Mouse (Mus musculus): Measurements from ENCODE around the gene Fam160b1. TPM values are rescaled to one million over a fixed set of nuclear protein-coding genes. Genes with fewer than 3 reads are reported as not detected.

Fam160b1 gene
- polyA plus RNA-seq, 1 experiment from 2014 or later, result 12.8 TPM

DNA sequence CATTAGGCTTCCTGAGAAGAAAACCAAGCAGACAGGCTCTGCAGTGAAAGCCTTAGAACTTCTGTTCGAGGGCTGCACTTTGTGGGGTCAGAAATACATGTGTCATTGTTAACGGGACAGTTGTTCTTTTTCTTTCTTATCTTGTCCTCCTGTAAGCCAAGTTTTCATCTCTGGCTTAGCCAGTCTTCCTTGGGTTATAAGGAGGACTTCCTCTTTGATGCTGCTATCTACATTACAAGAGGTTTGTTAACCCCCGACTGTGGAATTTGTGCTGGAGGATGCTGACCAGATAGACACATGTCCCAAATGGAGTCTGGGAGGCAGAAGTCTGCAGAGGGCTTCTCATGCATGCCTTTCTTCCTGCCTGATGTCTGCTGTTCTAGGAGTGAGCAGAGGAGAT, 52.7 kb downstream of the Fam160b1 start:
- WGBS, result 60% methylated on average over 3 of the region's 3 CpGs
- Histone ChIP-seq H3K36me3 (no peaks in the 10 kb centered on the region), H3K9me3 (no peaks in the 10 kb centered on the region), H3K27ac (no peak overlapping the region), H3K4me3 (replicated peaks) (no peak overlapping the region), H3K27me3 (replicated peaks) (no peaks in the 10 kb centered on the region), H3K4me1 (replicated peaks) (peaks cover 16% of the 10 kb centered on the region), H3K4me2 (replicated peaks) (no peak overlapping the region), H3K9ac (no peak overlapping the region)
- no peak for ATAC-seq

DNA sequence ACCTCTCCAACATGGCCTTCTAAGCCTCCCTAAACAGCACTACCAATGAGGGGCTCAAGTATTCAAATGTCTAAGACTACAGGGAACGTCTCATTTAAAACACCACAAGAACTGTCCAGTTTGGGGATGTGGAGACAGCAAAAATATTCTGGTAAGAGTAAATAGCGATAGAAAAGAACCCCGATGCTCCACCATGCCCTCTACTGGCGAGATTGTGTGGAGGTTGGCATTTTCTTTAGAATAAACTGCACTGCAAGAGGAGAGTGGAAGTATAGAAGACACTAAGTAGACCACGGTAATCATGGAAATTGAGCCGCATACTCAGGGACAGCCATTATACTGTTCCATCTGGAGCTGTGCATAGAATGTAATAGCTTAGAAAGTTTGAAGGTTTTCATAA, 53.4 kb downstream of the Fam160b1 start:
- Histone ChIP-seq H3K9me3 (no peaks in the 10 kb centered on the region), H3K4me2 (replicated peaks) (no peak overlapping the region), H3K36me3 (no peaks in the 10 kb centered on the region), H3K9ac (no peak overlapping the region), H3K27me3 (replicated peaks) (no peaks in the 10 kb centered on the region), H3K4me1 (replicated peaks) (peaks cover 16% of the 10 kb centered on the region), H3K27ac (no peak overlapping the region), H3K4me3 (replicated peaks) (no peak overlapping the region)
- WGBS, result 86% methylated on average over 6 of the region's 6 CpGs
- ATAC-seq, result no peak

DNA sequence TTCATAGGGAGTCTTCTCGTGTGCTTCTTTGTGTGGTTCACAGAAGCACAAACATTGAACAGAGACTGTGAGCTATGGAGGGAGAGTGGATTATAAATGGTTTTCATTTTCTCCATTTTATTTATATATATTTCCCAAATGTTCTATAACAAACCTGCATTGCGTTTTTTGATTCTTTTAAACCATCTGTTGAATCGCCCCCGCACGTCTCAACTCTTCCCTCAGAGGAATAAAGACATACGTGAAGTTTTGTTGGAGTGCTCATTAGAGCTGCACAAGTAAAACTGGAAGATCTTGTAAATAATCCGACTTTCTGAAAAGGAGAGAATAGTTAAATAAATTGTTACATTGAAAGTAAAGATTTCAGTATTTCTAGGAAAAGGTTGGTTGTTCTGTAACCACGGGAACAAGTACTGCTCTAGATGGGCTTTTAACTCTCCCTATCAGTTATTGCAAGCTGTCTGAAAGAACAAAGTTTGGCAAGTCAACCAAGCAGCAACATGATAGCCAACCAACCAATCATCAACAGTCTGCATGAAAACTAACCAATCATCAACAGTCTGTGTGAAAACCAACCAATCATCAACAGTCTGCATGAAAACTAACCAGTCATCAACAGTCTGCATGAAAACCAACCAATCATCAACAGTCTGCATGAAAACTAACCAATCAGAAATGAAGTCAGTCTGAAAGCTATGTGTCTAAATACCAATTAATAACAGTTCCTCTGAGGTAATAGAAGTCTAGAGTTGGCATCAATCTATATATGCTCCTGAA, 54.7 kb downstream of the Fam160b1 start:
- 80% methylated on average over 8 of the region's 8 CpGs for WGBS
- Histone ChIP-seq H3K36me3 (no peaks in the 10 kb centered on the region), H3K9ac (no peak overlapping the region), H3K4me1 (replicated peaks) (peaks cover 16% of the 10 kb centered on the region), H3K4me2 (replicated peaks) (no peak overlapping the region), H3K4me3 (replicated peaks) (no peak overlapping the region), H3K27me3 (replicated peaks) (no peaks in the 10 kb centered on the region), H3K9me3 (no peaks in the 10 kb centered on the region), H3K27ac (no peak overlapping the region)
- no peak for ATAC-seq

- ATAC-seq, result peak; percentile 78
- 22% methylated on average over 17 of the region's 17 CpGs for WGBS
- peak overlapping the region; percentile 56 for H3K4me2 ChIP-seq (replicated peaks)
- H3K9ac ChIP-seq, result 0 out of 2 replicates have a peak overlapping the region, but pooled peaks have one; percentile 5
- peaks cover 3% of the 10 kb centered on the region; the same call in 1 of the 2 replicates for H3K4me1 ChIP-seq (replicated peaks)
- H3K27ac ChIP-seq, result no peak overlapping the region
- H3K9me3 ChIP-seq, result no peaks in the 10 kb centered on the region
- H3K36me3 ChIP-seq, result no peaks in the 10 kb centered on the region
- peak overlapping the region; percentile 25 for H3K4me3 ChIP-seq (replicated peaks)
- no peaks in the 10 kb centered on the region for H3K27me3 ChIP-seq (replicated peaks)
These were observed 57.5 kb downstream of the Fam160b1 start for GRCm38 (mm10) chr19:57417800-57418580.

DNA sequence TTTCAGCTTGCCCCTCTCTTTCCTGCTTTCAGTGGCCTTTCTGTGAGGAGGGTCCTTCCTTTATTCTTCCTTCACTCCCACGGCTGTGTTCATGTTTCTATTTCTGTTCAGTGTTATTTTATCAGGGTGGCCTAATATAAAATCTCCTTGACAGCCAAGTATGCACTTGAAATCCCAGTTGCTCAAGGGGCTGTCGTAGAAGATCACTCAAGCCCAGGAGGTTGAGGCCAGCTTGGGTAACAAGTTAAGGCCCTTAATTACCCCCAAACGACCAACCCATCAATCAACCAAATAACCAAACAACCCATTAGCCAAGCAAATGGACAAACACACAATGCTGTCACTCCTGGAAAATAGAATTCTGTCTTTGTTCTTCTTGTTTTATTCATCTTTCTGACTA, 62.9 kb downstream of the Fam160b1 start:
- ATAC-seq, result no peak
- Histone ChIP-seq H3K4me3 (replicated peaks) (no peak overlapping the region), H3K9me3 (no peaks in the 10 kb centered on the region), H3K4me1 (replicated peaks) (no peaks in the 10 kb centered on the region), H3K27me3 (replicated peaks) (no peaks in the 10 kb centered on the region), H3K36me3 (no peaks in the 10 kb centered on the region), H3K4me2 (replicated peaks) (no peak overlapping the region), H3K9ac (no peak overlapping the region), H3K27ac (no peak overlapping the region)
- WGBS, result 39% methylated on average over 3 of the region's 3 CpGs

DNA sequence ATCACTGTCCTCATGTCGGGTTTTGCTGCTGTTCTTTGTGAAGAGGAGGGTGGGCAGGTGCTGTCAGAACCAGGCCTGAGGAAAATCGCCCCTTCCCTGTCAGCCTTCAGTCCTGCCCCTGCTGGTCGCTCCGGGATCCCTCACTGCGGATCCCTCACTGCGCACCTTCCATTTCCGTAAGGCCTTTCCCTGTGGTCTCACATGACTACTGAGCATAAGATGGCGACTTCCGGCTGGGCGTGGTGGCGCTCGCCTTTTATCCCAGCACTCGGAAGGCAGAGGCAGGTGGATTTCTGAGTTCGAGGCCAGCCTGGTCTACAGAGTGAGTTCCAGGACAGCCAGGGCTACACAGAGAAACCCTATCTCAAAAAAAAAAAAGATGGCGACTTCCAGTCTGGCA, 64.8 kb downstream of the Fam160b1 start:
- Histone ChIP-seq H3K36me3 (no peaks in the 10 kb centered on the region), H3K4me2 (replicated peaks) (no peak overlapping the region), H3K27ac (no peak overlapping the region), H3K4me3 (replicated peaks) (no peak overlapping the region), H3K4me1 (replicated peaks) (no peaks in the 10 kb centered on the region), H3K27me3 (replicated peaks) (no peaks in the 10 kb centered on the region), H3K9ac (no peak overlapping the region), H3K9me3 (no peaks in the 10 kb centered on the region)
- no peak for ATAC-seq
- WGBS, result 94% methylated on average over 15 of the region's 15 CpGs

DNA sequence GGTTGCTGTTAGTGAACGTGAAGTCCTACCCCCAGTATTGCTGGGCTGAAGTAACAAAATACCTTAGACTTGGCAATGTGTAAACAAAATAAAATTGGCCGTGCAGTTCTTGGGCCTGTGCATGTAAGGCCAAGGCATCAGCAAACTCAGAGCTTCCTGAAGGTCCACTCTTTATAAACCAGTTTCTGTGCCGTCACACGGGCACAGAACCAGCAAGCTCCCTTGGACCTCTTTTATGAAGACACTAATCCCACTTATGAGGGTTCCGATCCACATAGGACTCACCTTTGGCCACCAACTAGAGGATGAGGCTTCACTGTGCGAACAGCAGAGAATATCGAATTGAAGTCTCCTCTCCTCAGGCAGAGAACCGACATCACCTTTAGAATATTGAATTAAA, 66.4 kb downstream of the Fam160b1 start:
- H3K36me3 ChIP-seq, result no peaks in the 10 kb centered on the region

DNA sequence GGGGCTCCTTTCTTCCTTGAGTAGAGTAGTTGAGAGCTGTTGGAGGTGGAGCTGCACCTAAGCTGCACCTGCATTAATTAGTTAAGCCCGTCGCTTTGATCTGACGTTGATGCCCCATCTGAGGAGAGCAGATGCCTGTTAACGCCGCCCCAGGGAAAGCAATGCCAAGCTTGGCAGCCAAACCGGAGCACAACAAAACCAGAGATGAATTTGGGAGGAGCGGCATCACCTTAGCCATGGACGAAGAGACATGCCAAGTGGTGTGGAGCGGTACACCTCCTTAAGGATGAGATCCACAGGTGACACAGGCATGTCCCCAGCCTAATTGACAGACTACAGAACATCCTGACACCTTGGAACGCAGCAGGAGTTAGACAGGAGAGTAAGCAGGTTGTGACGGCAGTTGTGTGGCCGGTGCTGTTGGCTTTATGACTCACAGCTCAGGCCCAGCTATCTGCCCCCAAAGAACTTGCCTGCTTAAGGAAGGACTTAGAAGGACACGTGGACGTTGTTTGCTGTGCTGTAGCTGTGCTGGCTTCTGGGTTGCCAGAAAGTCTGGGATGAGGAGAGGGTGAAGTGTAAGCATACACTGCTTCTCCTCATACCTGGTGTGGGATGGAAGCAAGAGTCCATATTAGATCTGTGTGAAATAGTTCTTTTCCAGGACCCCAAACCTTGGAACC, 67.4 kb downstream of the Fam160b1 start:
- no peak overlapping the region for H3K4me3 ChIP-seq (replicated peaks)
- H3K36me3 ChIP-seq, result no peaks in the 10 kb centered on the region
- no peaks in the 10 kb centered on the region for H3K9me3 ChIP-seq
- ATAC-seq, result no peak
- H3K4me2 ChIP-seq (replicated peaks), result no peak overlapping the region
- no peak overlapping the region for H3K27ac ChIP-seq
- no peaks in the 10 kb centered on the region for H3K4me1 ChIP-seq (replicated peaks)
- H3K9ac ChIP-seq, result no peak overlapping the region
- no peaks in the 10 kb centered on the region for H3K27me3 ChIP-seq (replicated peaks)
- WGBS, result 78% methylated on average over 14 of the region's 14 CpGs

More for the DNA sequence above, 66.4 kb downstream of the Fam160b1 start:
- no peak overlapping the region for H3K9ac ChIP-seq
- H3K4me1 ChIP-seq (replicated peaks), result no peaks in the 10 kb centered on the region
- no peak overlapping the region for H3K4me2 ChIP-seq (replicated peaks)
- H3K9me3 ChIP-seq, result no peaks in the 10 kb centered on the region
- no peak overlapping the region for H3K4me3 ChIP-seq (replicated peaks)
- WGBS, result 85% methylated on average over 8 of the region's 8 CpGs
- ATAC-seq, result no peak
- H3K27ac ChIP-seq, result no peak overlapping the region
- H3K27me3 ChIP-seq (replicated peaks), result no peaks in the 10 kb centered on the region

GRCm38 (mm10) chr19:57428641-57429040, 68.2 kb downstream of the Fam160b1 start:
- Histone ChIP-seq H3K9me3 (no peaks in the 10 kb centered on the region), H3K9ac (no peak overlapping the region), H3K36me3 (no peaks in the 10 kb centered on the region), H3K27me3 (replicated peaks) (no peaks in the 10 kb centered on the region), H3K27ac (no peak overlapping the region), H3K4me2 (replicated peaks) (no peak overlapping the region), H3K4me3 (replicated peaks) (no peak overlapping the region), H3K4me1 (replicated peaks) (no peaks in the 10 kb centered on the region)
- no peak for ATAC-seq
- 88% methylated on average over 3 of the region's 3 CpGs for WGBS

DNA sequence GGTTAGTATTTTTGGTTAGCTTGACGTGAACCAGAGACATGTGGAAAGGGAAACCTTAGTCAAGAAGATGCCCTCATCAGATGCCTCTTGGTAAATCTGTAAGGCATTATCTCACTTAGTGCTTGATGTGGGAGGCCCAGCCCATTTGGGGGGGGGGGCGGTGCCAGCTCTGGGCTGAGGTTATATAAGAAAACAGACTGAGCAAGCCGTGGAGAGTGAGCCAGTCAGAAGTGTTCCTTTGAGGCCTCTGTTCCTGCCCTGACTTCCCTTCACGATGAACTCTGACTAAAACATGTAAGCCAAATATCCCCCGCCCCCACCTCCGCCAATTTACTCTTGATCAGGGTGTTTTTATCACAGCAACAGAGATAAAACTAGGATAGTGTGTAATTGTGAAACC, 69.4 kb downstream of the Fam160b1 start:
- ATAC-seq, result no peak
- H3K27ac ChIP-seq, result no peak overlapping the region
- H3K4me2 ChIP-seq (replicated peaks), result no peak overlapping the region
- H3K4me3 ChIP-seq (replicated peaks), result no peak overlapping the region
- H3K4me1 ChIP-seq (replicated peaks), result no peaks in the 10 kb centered on the region
- no peak overlapping the region for H3K9ac ChIP-seq
- no peaks in the 10 kb centered on the region for H3K27me3 ChIP-seq (replicated peaks)
- no peaks in the 10 kb centered on the region for H3K9me3 ChIP-seq
- 60% methylated on average over 6 of the region's 6 CpGs for WGBS
- no peaks in the 10 kb centered on the region for H3K36me3 ChIP-seq

DNA sequence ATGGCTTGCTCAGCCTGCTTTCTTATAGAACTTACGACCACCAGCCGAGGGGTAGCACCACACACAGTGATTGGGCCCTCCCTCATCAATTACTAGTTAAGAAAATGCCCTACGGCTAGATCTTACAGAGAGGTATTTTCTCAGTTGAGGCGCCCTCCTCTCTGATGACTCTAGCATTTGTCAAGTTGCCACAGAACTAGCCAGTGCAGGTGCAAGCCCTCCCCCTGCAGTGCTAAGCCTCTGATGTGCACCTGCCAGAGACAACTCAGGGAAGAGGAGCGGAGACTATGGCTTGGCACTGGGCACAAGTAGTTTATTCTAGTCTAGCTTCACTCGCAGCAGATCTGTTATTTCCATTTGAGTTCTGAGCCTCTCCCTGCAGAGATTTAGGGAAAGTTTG, 71.0 kb downstream of the Fam160b1 start:
- H3K4me1 ChIP-seq (replicated peaks), result no peaks in the 10 kb centered on the region; the same call in 1 of the 2 replicates
- ATAC-seq, result no peak
- 55% methylated on average over 6 of the region's 6 CpGs for WGBS
- no peak overlapping the region for H3K9ac ChIP-seq
- no peaks in the 10 kb centered on the region for H3K27me3 ChIP-seq (replicated peaks)
- no peak overlapping the region for H3K4me3 ChIP-seq (replicated peaks)
- H3K9me3 ChIP-seq, result no peaks in the 10 kb centered on the region
- H3K27ac ChIP-seq, result no peak overlapping the region
- no peak overlapping the region for H3K4me2 ChIP-seq (replicated peaks)
- H3K36me3 ChIP-seq, result no peaks in the 10 kb centered on the region

DNA sequence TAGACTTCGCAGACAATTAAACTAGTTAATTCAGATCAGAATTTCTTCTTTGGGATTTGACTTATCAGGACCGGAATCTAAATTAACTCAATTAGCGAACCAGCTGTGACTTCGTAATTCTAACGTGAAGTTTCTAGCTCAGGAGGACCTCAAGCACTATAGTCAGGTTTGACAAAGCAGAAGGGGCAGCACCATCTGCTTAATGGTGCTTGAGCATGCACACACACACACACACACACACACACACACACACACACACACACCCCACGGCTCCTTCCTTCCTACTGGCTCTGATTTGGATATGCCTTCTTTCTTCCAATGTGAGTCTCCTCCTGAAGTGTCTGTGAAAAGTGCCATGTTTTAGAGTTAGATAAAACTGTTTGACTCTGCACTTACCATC, 73.5 kb downstream of the Fam160b1 start:
- H3K9me3 ChIP-seq, result no peaks in the 10 kb centered on the region
- H3K9ac ChIP-seq, result no peak overlapping the region
- no peak for ATAC-seq
- H3K36me3 ChIP-seq, result no peaks in the 10 kb centered on the region
- 82% methylated on average over 6 of the region's 6 CpGs for WGBS
- no peaks in the 10 kb centered on the region; the same call in 1 of the 2 replicates for H3K4me1 ChIP-seq (replicated peaks)
- H3K4me3 ChIP-seq (replicated peaks), result no peak overlapping the region
- H3K4me2 ChIP-seq (replicated peaks), result no peak overlapping the region
- no peak overlapping the region for H3K27ac ChIP-seq
- H3K27me3 ChIP-seq (replicated peaks), result no peaks in the 10 kb centered on the region
